Mouse (Mus musculus) kidney, embryonic 15.5 days (tissue): Measurements from ENCODE around the gene Abcc3. TPM values are rescaled to one million over a fixed set of nuclear protein-coding genes. Genes with fewer than 3 reads are reported as not detected.

Experiments used
- ATAC-seq: fragments of 200-750 bp; cut with Nextera tagmentation; replicated peaks from 2 replicates; pipeline ENCODE4 v1.8.0; 2017; ENCODE audit warnings: moderate TSS enrichment; ENCODE audit not compliant: low FRiP score
- H3K27ac ChIP-seq: fragments of 300-500 bp; sonication (generic); 2 replicates; pipeline ENCODE4 v1.5.1; 2015; ENCODE audit warnings: mild to moderate bottlenecking, inconsistent platforms
- H3K27me3 ChIP-seq: fragments of 300-500 bp; sonication (generic); 2 replicates; pipeline ENCODE4 v1.6.1; 2015; ENCODE audit warnings: inconsistent platforms
- H3K36me3 ChIP-seq: fragments of 300-500 bp; sonication (generic); 2 replicates; pipeline ENCODE4 v1.6.1; 2015; ENCODE audit warnings: inconsistent platforms
- H3K4me1 ChIP-seq: fragments of 300-500 bp; sonication (generic); 2 replicates; pipeline ENCODE4 v1.6.1; 2015; ENCODE audit warnings: inconsistent platforms
- H3K4me2 ChIP-seq: fragments of 300-500 bp; sonication (generic); 2 replicates; pipeline ENCODE4 v1.6.1; 2015; ENCODE audit warnings: moderate library complexity, mild to moderate bottlenecking, inconsistent platforms
- H3K4me3 ChIP-seq: fragments of 300-500 bp; sonication (generic); replicated peaks from 2 replicates; pipeline ENCODE4 v1.5.1; 2015; ENCODE audit warnings: mild to moderate bottlenecking, inconsistent platforms
- H3K9ac ChIP-seq: fragments of 300-500 bp; sonication (generic); 2 replicates; pipeline ENCODE4 v1.6.1; 2015; ENCODE audit warnings: mild to moderate bottlenecking, inconsistent platforms
- H3K9me3 ChIP-seq: fragments of 300-500 bp; sonication (generic); replicated peaks from 2 replicates; pipeline ENCODE4 v1.6.1; 2016; ENCODE audit warnings: inconsistent platforms
- WGBS: fragments of 180-500 bp; shearing (Covaris S2); methylation state at CpG from one replicate; pipeline ENCODE4 v1.1.7; 2015; ENCODE audit warnings: mixed read lengths; 5-methylcytosine and 5-hydroxymethylcytosine counted together
- polyA plus RNA-seq: library from polyadenylated mRNA; unstranded; fragments of >200 nt; fragmentation: Nextera tagmentation; extraction: Ambion mirVana; gene quantifications from 2 replicates; pipeline ENCODE4 v1.2.1, GENCODE M21; 2015

The Abcc3 gene
- polyA plus RNA-seq, 1 experiment from 2014 or later = 6.0 TPM

DNA sequence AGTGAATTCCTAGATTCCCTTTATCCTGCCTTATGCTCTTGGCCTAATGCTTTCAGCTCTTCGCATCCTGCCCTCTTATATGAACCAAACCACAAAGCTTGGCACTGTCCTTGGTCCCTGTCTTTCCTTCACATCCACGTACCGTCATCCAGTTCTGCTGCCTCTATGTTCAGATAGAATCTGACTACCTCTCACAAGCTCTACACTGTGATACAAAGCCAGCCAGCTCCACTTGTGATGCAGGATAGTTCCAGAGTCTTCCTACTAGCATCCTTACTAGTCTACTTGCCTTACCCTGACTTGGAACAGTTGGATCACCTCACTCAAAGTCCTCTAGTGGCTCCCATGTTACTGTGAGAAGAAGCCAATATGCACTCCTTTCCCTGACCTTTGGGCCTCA is 62.6 kb downstream of the Abcc3 start:
- 92% methylated on average over 3 of the region's 3 CpGs for WGBS
- Histone ChIP-seq H3K4me1 (peaks cover 28% of the 10 kb centered on the region), H3K27me3 (no peaks in the 10 kb centered on the region), H3K4me2 (no peak overlapping the region), H3K4me3 (no peak overlapping the region), H3K9ac (no peak overlapping the region), H3K36me3 (peaks cover 9% of the 10 kb centered on the region), H3K27ac (no peak overlapping the region), H3K9me3 (no peaks in the 10 kb centered on the region)
- ATAC-seq = no peak

DNA sequence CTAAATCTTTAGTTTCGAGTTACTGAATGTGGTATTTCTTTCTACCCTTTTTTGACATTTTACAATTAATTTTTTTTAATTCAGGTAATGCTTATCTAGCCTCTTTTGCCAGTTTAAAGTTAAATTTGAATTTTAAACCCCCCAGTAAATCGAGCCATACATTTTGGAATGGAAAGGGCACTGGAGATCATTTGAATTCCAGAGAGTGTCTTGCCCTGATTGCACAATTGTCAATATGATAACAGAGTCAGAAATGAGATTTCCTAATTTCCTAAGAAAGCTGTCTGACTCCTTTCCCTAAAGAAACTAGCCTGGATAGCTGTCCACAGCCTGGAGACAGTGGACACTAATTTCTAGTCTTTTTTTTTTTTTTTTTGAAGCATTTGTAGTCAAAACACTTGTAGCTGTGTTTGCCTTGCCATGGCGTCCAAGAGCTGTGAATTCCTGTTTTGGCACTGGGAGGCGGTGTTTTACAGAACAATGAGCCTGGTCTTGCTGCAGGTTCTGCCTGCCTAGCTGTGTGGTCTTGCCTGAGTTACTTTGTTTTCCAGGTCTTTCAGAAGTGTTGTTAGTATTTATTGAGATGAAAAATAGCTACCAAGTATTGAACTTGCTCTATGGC is 63.4 kb downstream of the Abcc3 start:
- H3K9ac ChIP-seq = no peak overlapping the region
- H3K4me2 ChIP-seq = peak overlapping the region; percentile 73; the same call in 1 of the 2 replicates
- ATAC-seq = no peak
- H3K4me1 ChIP-seq = peaks cover 28% of the 10 kb centered on the region
- H3K27ac ChIP-seq = 0 out of 2 replicates have a peak overlapping the region, but pooled peaks have one; percentile 98
- H3K9me3 ChIP-seq = no peaks in the 10 kb centered on the region
- no peaks in the 10 kb centered on the region for H3K27me3 ChIP-seq
- no peak overlapping the region for H3K4me3 ChIP-seq
- WGBS = 59% methylated on average over 4 of the region's 4 CpGs
- peaks cover 3% of the 10 kb centered on the region for H3K36me3 ChIP-seq

DNA sequence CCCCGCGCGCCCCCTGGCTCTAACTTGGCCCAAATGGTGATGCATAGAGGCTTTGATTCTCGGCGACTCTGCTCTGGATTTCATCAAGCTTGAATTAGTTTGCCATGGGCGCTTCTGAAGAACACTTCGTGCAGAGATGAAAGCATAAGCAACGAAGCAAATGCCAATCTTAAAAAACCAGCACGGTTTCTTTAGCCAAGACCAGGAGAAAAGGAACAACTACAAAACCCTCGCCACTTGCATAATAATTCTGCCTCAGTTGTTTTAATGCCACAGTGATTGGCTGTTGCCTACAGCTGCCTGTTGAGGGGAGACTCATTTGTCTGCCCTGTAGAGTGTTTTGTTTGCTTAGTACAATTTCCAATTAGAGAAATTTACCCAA is 64.2 kb downstream of the Abcc3 start:
- no peak for ATAC-seq
- 1% methylated on average over 10 of the region's 10 CpGs for WGBS

DNA sequence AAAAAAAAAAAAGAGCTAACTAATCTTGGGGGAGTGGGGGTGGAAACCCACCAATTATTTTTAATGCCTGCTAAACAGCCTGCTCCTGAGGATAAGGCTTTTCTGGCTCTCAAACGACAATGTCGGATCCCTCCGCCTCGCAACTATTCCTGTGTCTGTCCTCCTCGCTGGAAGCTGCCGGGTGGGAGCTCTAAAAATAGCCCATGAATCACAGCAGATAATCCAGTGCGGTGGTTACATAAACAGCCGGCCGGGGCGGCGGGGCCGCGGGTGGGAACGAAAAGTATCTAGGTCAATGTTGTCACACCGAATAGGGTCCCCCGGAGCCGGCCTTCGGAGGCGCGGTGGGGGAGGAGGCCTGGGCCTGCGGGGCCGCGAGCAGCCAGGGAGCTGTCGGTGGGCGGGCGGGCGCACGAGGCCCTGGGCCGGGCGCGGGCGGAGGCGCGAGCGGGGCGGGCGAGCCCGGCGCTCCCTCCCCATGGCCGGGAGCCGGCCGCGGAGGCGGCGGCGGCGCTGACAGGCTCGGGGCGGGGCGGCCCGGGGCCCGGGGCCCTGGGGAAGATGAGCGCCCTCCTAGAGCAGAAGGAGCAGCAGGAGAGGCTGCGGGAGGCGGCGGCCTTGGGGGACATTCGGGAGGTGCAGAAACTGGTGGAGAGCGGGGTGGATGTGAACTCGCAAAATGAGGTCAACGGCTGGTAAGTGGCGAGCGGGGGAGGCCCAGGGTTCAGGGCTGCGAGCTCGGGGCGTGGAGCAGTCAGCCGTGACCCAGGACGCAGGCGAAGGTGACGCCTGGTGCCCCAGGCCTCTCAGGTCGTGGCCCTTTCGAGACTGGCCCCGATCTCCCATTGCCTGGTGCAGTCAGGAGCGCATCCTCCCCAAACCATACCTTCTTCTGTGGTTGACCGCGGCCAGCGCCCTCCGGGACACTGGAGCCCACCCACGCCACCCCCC is 64.8 kb downstream of the Abcc3 start, which contains the start of gene Ankrd40:
TSS of gene Ankrd40 (plus strand) at position 309 of the 951 bp plus-strand sequence.
- H3K4me3 ChIP-seq = peak within 1 kb of the TSS; percentile 79
- H3K27me3 ChIP-seq = no peaks in the 10 kb centered on the region
- WGBS = 1% methylated on average over 73 of the region's 78 CpGs
- H3K4me1 ChIP-seq = peaks cover 29% of the 10 kb centered on the region
- ATAC-seq = peak; percentile 89
- H3K9me3 ChIP-seq = no peaks in the 10 kb centered on the region
- H3K27ac ChIP-seq = peak within 1 kb of the TSS; percentile 98
- H3K4me2 ChIP-seq = peak within 1 kb of the TSS; percentile 73
- H3K9ac ChIP-seq = peak within 1 kb of the TSS; percentile 85
- H3K36me3 ChIP-seq = no peaks in the 10 kb centered on the region

More for the DNA sequence above, 64.2 kb downstream of the Abcc3 start:
- peak overlapping the region; percentile 98 for H3K27ac ChIP-seq
- H3K9me3 ChIP-seq = no peaks in the 10 kb centered on the region
- peak overlapping the region; percentile 79 for H3K4me3 ChIP-seq
- peak overlapping the region; percentile 85 for H3K9ac ChIP-seq
- H3K4me1 ChIP-seq = peaks cover 28% of the 10 kb centered on the region
- no peaks in the 10 kb centered on the region for H3K36me3 ChIP-seq
- peak overlapping the region; percentile 73 for H3K4me2 ChIP-seq
- H3K27me3 ChIP-seq = no peaks in the 10 kb centered on the region

DNA sequence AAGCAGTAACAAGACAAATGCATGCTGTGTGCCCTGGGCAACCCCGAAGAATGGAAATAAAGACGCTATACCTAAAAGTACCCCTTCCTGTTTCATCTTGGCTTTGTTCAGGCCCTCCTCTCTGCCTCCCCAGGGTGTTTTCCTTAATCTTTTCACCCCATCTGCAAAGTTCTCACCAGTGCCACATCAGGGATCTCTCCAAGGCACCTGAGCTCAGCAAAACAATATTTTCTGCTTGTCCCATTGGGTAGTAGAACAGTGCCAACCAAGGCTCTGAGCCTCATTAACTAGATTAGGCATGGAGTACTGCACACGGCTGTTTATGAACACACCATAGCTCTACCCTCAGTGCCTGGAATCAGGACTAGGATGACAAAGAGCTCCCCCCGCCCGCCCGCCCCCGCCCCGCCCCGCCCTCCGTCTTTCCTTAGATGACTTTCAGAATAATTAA is 65.8 kb downstream of the Abcc3 start:
- H3K4me1 ChIP-seq = peaks cover 37% of the 10 kb centered on the region
- ATAC-seq = no peak; the same call in 1 of the 2 replicates
- 5% methylated on average over 10 of the region's 10 CpGs for WGBS

DNA sequence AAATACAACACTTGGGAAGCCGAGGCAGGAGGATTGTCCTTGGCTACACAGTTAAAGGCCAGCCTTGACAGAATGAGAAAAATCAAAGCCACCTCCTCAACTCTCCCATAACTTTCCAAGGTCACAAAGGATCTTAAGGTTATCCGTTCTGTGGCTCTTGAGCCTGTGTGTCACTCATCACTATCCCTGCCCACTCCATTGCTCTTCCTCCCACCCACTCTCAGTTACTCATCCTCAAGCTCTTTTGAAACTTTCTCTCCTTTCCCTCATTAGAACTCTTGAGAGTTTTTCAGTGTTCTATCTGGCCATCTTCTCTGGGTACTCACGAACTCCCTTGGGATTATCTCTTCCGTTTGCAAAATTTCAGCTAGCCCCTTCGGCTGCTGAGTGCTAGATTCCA is 68.2 kb downstream of the Abcc3 start:
- Histone ChIP-seq H3K27me3 (no peaks in the 10 kb centered on the region), H3K4me1 (peaks cover 37% of the 10 kb centered on the region), H3K9me3 (no peaks in the 10 kb centered on the region), H3K27ac (no peak overlapping the region), H3K4me2 (no peak overlapping the region), H3K9ac (no peak overlapping the region), H3K4me3 (no peak overlapping the region), H3K36me3 (peaks cover under 1% of the 10 kb centered on the region; the same call in 1 of the 2 replicates)
- no peak for ATAC-seq
- 87% methylated on average over 5 of the region's 5 CpGs for WGBS

More for the DNA sequence above, 65.8 kb downstream of the Abcc3 start:
- Histone ChIP-seq H3K4me3 (peak overlapping the region; percentile 79), H3K9ac (peak overlapping the region; percentile 85; the same call in 1 of the 2 replicates), H3K27ac (peak overlapping the region; percentile 98), H3K27me3 (no peaks in the 10 kb centered on the region), H3K36me3 (no peaks in the 10 kb centered on the region), H3K9me3 (no peaks in the 10 kb centered on the region), H3K4me2 (peak overlapping the region; percentile 73)

DNA sequence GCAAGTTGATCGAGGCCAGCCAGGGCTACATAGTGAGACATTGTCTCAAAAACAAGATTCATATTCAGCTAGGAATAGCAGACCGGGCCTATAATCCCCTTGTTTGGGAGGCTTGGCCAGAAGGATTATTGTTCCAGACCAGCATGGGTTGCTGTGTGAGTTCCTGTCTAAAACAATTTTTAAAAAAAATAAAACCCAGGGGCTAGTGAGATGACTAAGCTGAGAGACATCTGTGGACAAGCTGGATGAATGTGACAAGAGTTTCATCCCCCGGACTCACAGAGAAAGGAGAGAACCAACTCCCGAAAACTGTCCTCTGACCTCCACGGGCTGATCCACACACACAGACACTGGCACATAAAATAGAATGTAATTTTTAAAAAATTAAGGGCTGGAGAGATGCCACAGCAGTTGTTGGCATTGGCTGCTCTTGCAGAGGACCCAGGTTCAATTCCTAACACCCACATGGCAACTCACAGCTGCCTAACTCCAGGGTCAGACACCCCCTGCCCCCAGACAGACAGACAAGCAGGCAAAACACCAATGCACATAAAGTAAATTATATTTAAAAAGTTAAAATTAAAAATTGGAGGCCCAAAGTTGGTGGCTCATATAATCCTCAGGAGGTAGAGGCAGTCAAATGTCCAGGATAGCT is 69.4 kb downstream of the Abcc3 start:
- Histone ChIP-seq H3K4me3 (no peak overlapping the region), H3K9ac (no peak overlapping the region), H3K4me1 (peaks cover 32% of the 10 kb centered on the region), H3K9me3 (no peaks in the 10 kb centered on the region), H3K27ac (no peak overlapping the region), H3K4me2 (no peak overlapping the region), H3K27me3 (no peaks in the 10 kb centered on the region), H3K36me3 (peaks cover 11% of the 10 kb centered on the region)
- no peak for ATAC-seq
- WGBS = 79% methylated on average over 5 of the region's 5 CpGs

DNA sequence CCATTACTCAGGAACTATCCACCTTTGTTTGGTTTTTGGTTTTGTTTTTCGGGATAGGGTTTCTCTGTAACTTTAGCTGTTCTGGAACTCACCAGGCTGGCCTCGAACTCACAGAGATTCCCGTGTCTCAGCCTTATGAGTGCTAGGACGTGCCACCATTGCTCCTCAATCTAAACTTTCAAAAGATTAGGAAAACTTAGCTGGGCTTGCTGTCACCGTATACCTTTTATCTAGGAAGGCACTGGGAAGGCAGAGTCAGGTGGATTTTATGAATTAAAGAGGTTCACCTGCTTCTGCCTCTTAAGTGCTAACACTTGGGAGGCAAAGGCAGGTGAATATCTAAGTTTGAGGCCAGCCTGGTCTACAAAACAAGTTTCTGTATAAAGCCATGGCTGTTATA is 70.2 kb downstream of the Abcc3 start:
- WGBS = 36% methylated on average over 5 of the region's 5 CpGs
- H3K27ac ChIP-seq = peak overlapping the region; percentile 99
- ATAC-seq = no peak
- no peaks in the 10 kb centered on the region for H3K27me3 ChIP-seq
- peak overlapping the region; percentile 99; the same call in 1 of the 2 replicates for H3K9ac ChIP-seq
- H3K4me2 ChIP-seq = peak overlapping the region; percentile 69
- no peaks in the 10 kb centered on the region for H3K9me3 ChIP-seq
- peaks cover 39% of the 10 kb centered on the region for H3K4me1 ChIP-seq
- H3K4me3 ChIP-seq = peak overlapping the region; percentile 99
- peaks cover 13% of the 10 kb centered on the region for H3K36me3 ChIP-seq

DNA sequence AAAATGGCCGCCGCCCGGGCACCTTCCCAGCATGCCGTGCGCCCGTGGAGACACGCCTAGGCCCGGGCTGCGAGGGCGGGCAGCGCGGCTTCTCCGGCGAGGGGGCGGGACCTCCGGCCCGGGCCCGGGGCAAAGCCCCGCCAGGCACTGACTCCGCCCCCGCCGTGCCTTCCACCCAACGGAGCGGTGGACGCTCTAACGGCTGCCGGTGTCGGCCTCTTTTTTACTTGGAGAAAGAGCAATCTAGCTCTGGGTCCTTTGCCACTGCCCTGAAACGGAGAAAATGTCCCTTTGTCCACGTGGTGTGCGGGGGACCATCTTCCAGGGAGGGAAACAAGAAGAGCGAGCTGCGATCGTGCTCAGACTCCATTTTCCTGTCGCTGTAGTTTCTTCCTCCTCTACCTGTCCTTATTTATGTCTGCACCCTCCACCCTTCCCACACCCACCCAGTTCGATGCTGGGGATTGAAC is 70.8 kb downstream of the Abcc3 start, which contains the start of gene Luc7l3:
TSS of gene Luc7l3 (minus strand) at position 58 of the 470 bp plus-strand sequence.
- 0% methylated on average over 36 of the region's 36 CpGs for WGBS
- H3K9ac ChIP-seq = peak within 1 kb of the TSS; percentile 99
- no peaks in the 10 kb centered on the region for H3K9me3 ChIP-seq
- H3K4me2 ChIP-seq = peak within 1 kb of the TSS; percentile 69
- H3K27me3 ChIP-seq = no peaks in the 10 kb centered on the region
- H3K4me1 ChIP-seq = peaks cover 44% of the 10 kb centered on the region
- H3K4me3 ChIP-seq = peak within 1 kb of the TSS; percentile 99
- peaks cover 13% of the 10 kb centered on the region for H3K36me3 ChIP-seq
- peak; percentile 96 for ATAC-seq
- peak within 1 kb of the TSS; percentile 99 for H3K27ac ChIP-seq

DNA sequence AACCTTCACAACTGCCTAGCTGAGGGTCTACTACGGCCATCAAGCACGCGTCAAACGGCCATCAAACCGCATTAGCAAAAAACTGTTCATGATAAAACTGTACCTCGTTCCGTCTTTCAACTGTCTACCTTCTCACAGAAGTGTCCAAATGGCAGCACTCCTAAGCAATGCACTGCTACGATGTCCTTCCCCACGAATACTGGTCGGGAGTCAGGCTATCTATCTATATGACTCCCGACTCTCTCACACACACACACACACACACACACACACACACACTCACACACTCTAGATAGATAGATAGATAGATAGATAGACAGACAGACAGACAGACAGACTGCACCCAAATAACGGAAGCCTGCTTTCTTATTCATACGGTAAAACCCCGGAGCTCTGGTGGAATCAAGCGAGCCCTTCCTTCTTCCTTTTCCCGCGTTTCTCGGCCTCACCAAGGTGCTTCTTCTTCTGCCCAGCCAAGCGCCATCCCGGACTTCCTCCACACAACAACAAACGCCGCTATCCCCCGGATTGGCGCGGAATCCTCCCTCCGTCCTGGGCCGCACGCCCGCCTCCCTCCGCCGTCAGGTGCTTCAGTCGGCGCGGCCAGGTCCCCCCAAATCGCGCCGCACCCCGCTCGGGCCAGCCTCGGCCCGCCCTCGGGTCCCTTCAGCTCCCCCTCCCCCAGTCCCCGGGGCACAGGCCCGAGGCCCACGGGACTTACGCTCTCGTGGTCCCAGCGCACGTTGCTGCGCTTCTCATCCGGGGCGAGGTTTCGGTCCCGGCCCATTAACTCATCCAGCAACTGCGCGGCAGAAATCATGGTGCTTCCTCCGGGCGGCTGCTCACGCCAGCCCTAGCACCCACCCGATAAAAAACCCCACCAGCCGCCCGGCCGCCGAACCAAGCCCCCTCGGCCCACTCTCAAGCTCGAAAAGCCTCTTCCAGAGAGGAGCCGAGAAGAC is 71.5 kb downstream of the Abcc3 start:
- WGBS = under 1% methylated on average over 67 of the region's 67 CpGs
- ATAC-seq = peak; percentile 86
- peak overlapping the region; percentile 99 for H3K9ac ChIP-seq

More for the DNA sequence above, 71.5 kb downstream of the Abcc3 start:
- Histone ChIP-seq H3K36me3 (peaks cover 13% of the 10 kb centered on the region), H3K27me3 (no peaks in the 10 kb centered on the region), H3K9me3 (no peaks in the 10 kb centered on the region), H3K4me2 (peak overlapping the region; percentile 69), H3K4me1 (peaks cover 45% of the 10 kb centered on the region), H3K4me3 (peak overlapping the region; percentile 99), H3K27ac (peak overlapping the region; percentile 99)
